Mouse (Mus musculus): ENCODE results near the gene Tmem100.
A peak's percentile ranks its signal among the peaks of the same experiment; 100 is the strongest.

Tmem100 gene

GRCm38 (mm10) chr11:90015281-90015680 lies 14.9 kb upstream of the Tmem100 start:
- DNase-seq (ENCODE audit: low read depth) = no peak

GRCm38 (mm10) chr11:90019161-90019560 lies 11.0 kb upstream of the Tmem100 start:
- no peak for DNase-seq (ENCODE audit: low read depth)

- DNase-seq (ENCODE audit: low read depth) = peak; percentile 57
Observed at GRCm38 (mm10) chr11:90025891-90026801, 4.0 kb upstream of the Tmem100 start.

- DNase-seq (ENCODE audit: low read depth) = peak; percentile 77
Observed at GRCm38 (mm10) chr11:90026802-90027174, 3.4 kb upstream of the Tmem100 start.

- DNase-seq (ENCODE audit: low read depth) = peak; percentile 61
Observed at GRCm38 (mm10) chr11:90027216-90027615, 2.9 kb upstream of the Tmem100 start.

- no peak for DNase-seq (ENCODE audit: low read depth)
Observed at GRCm38 (mm10) chr11:90028746-90029145, 1.4 kb upstream of the Tmem100 start.

GRCm38 (mm10) chr11:90029354-90029753 lies 794 bp upstream of the Tmem100 start:
- DNase-seq (ENCODE audit: low read depth) = no peak

- no peak for DNase-seq (ENCODE audit: low read depth)
Observed at GRCm38 (mm10) chr11:90030557-90030956, 409 bp downstream of the Tmem100 start.

GRCm38 (mm10) chr11:90031076-90031475 lies 928 bp downstream of the Tmem100 start:
- DNase-seq (ENCODE audit: low read depth) = no peak

GRCm38 (mm10) chr11:90032807-90033206 lies 2.7 kb downstream of the Tmem100 start:
- DNase-seq (ENCODE audit: low read depth) = no peak

GRCm38 (mm10) chr11:90033442-90033841 lies 3.3 kb downstream of the Tmem100 start:
- DNase-seq (ENCODE audit: low read depth) = no peak

GRCm38 (mm10) chr11:90034646-90035045 lies 4.5 kb downstream of the Tmem100 start:
- no peak for DNase-seq (ENCODE audit: low read depth)

GRCm38 (mm10) chr11:90035532-90035931 lies 5.4 kb downstream of the Tmem100 start:
- no peak for DNase-seq (ENCODE audit: low read depth)

GRCm38 (mm10) chr11:90036416-90036815 lies 6.3 kb downstream of the Tmem100 start:
- no peak for DNase-seq (ENCODE audit: low read depth)

- no peak for DNase-seq (ENCODE audit: low read depth)
Observed at GRCm38 (mm10) chr11:90038022-90038421, 7.9 kb downstream of the Tmem100 start.

- no peak for DNase-seq (ENCODE audit: low read depth)
Observed at GRCm38 (mm10) chr11:90044459-90044858, 14.3 kb downstream of the Tmem100 start.

GRCm38 (mm10) chr11:90046211-90046610 lies 16.1 kb downstream of the Tmem100 start:
- no peak for DNase-seq (ENCODE audit: low read depth)

GRCm38 (mm10) chr11:90047271-90047670 lies 17.1 kb downstream of the Tmem100 start:
- DNase-seq (ENCODE audit: low read depth) = no peak

- no peak for DNase-seq (ENCODE audit: low read depth)
Observed at GRCm38 (mm10) chr11:90050016-90050415, 19.9 kb downstream of the Tmem100 start.

GRCm38 (mm10) chr11:90052785-90053184 lies 22.6 kb downstream of the Tmem100 start:
- no peak for DNase-seq (ENCODE audit: low read depth)

GRCm38 (mm10) chr11:90053820-90054219 lies 23.7 kb downstream of the Tmem100 start:
- DNase-seq (ENCODE audit: low read depth) = no peak

GRCm38 (mm10) chr11:90054401-90054800 lies 24.3 kb downstream of the Tmem100 start:
- DNase-seq (ENCODE audit: low read depth) = no peak

- DNase-seq (ENCODE audit: low read depth) = no peak
Observed at GRCm38 (mm10) chr11:90057070-90057469, 26.9 kb downstream of the Tmem100 start.

GRCm38 (mm10) chr11:90059241-90059640 lies 29.1 kb downstream of the Tmem100 start:
- DNase-seq (ENCODE audit: low read depth) = no peak
